Mouse (Mus musculus): ENCODE measurements around the gene Aanat. TPM values are rescaled to one million over a fixed set of nuclear protein-coding genes. Genes with fewer than 3 reads are reported as not detected.

Aanat gene
- polyA plus RNA-seq, 1 experiment from 2014 or later: not detected

GRCm38 (mm10) chr11:116642681-116643578 is 56.7 kb downstream of the Aanat start:
- Histone ChIP-seq H3K27me3 (no peaks in the 10 kb centered on the region), H3K4me3 (peak overlapping the region; percentile 28), H3K4me2 (replicated peaks) (peak overlapping the region; percentile 65), H3K9ac (no peak overlapping the region; the same call in none of the 2 replicates), H3K27ac (no peak overlapping the region), H3K9me3 (no peaks in the 10 kb centered on the region), H3K36me3 (no peaks in the 10 kb centered on the region), H3K4me1 (peaks cover 43% of the 10 kb centered on the region)
- peak; percentile 49 for ATAC-seq (ENCODE audit: low FRiP score, low read depth)
- WGBS: 34% methylated on average over 14 of the region's 14 CpGs

- H3K4me2 ChIP-seq (replicated peaks): peak overlapping the region; percentile 65
- peak overlapping the region; percentile 28 for H3K4me3 ChIP-seq
- no peaks in the 10 kb centered on the region for H3K27me3 ChIP-seq
- ATAC-seq (ENCODE audit: low FRiP score, low read depth): 0 out of 2 replicates have a peak, but pooled peaks have one; percentile 10
- peaks cover 51% of the 10 kb centered on the region for H3K4me1 ChIP-seq
- WGBS: 8% methylated on average over 19 of the region's 19 CpGs
- H3K9ac ChIP-seq: peak overlapping the region; percentile 9
- H3K27ac ChIP-seq: no peak overlapping the region
- H3K36me3 ChIP-seq: no peaks in the 10 kb centered on the region
- no peaks in the 10 kb centered on the region for H3K9me3 ChIP-seq
These were observed 57.5 kb downstream of the Aanat start for GRCm38 (mm10) chr11:116643579-116644224.

DNA sequence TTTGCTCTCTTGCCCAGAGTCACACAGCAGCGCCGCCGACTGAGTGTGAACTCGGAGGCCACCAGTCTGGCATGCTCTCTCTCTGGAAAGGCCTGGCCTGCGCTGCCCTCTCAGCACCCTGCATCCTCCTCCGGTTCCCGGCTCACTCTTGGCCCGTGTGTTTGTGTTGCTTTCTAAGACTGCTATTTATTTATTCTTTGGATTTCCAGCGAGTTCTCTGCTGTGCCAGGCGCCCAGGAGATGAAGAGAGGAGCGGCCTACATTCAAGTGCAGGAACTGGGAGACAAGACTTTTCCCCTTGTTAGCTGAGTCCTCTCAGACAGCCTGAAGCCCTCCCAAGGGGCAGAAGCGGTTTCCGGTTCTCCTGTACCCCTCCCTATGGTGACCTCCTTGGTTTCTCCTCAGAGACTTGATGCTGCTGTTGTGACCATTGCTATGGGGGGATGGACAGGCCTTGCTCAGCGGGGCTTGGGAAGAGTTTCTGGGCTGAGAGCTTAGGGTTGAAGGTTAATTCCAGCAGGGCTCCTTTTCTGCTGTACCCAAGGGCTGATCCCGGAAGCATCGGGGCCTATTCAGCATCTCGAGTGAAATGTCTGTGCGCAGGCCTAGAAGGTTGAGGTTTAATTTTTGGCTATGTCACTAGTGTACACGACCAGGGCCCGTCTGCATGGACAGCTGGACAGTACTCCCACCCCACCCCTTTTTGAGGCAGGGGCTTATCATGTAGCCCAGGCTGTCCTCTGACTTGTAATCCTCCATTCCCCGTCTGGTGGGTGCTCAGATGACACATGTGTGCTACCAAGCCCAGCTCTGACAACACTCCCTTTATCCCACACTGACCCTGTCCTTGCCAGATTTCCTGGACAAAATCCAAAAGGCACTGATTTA is 58.2 kb downstream of the Aanat start:
- Histone ChIP-seq H3K4me3 (no peak overlapping the region), H3K4me1 (peaks cover 57% of the 10 kb centered on the region), H3K9ac (0 out of 2 replicates have a peak overlapping the region, but pooled peaks have one; percentile 9), H3K9me3 (no peaks in the 10 kb centered on the region), H3K27me3 (peaks cover 2% of the 10 kb centered on the region; the same call in 1 of the 2 replicates), H3K27ac (no peak overlapping the region), H3K4me2 (replicated peaks) (peak overlapping the region; percentile 65), H3K36me3 (no peaks in the 10 kb centered on the region)
- no peak for ATAC-seq (ENCODE audit: low FRiP score, low read depth)
- WGBS: 43% methylated on average over 21 of the region's 21 CpGs

DNA sequence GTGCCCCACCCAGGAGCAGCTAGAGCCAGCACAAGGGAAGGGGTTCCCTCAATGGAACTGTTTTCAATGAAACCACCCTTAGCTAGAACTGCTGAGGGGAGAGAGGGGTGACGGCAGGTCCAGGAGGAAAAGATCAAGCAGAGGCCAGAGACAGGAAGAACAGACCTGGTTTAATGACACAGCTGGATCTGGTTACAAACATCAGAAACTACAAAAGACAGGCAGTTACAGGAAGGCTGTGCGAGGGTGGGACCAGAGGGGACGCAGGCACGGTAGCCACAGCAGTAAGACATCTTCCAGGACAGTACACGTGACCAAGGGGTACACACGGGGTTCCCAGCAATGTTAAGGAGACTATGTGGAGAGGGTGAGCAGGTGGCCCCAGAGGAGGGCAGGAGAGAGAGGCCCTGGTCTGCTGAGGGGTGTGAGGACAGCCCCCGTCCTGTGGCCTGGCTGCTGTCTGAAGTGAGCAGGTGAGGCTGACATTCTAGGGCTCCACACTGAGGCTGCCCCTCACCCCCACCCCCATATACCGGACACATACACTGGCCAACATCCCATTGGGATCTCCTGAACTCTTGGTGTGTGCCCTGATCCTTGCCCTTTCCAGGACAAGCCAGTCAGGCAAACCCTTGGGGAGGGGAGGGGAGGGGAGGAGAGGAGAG is 59.3 kb downstream of the Aanat start:
- WGBS: 17% methylated on average over 8 of the region's 8 CpGs
- Histone ChIP-seq H3K9me3 (no peaks in the 10 kb centered on the region), H3K4me2 (replicated peaks) (no peak overlapping the region), H3K27me3 (peaks cover 2% of the 10 kb centered on the region; the same call in 1 of the 2 replicates), H3K9ac (no peak overlapping the region), H3K27ac (no peak overlapping the region), H3K4me3 (no peak overlapping the region), H3K36me3 (no peaks in the 10 kb centered on the region), H3K4me1 (peaks cover 57% of the 10 kb centered on the region)
- no peak for ATAC-seq (ENCODE audit: low FRiP score, low read depth)

DNA sequence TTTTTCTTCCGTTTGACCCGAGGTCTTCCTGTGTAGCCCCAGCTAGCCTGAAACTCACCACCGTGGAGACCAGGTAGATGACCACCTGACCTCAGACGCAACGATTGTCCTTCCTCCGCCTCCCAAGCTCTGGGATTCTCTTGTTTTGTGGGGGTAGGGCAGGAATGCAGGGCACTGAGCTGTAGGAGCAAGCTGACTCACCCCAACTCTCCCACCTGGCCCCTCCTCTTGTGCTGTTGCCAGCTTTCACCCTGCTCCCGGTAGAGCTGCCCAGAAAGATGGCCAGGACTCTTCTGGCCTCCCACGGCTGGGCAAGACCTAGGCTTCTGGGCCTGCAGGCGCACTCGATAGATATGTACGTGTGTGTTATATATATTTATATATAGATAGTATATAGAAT is 59.9 kb downstream of the Aanat start:
- Histone ChIP-seq H3K4me2 (replicated peaks) (no peak overlapping the region), H3K27ac (no peak overlapping the region)
- ATAC-seq (ENCODE audit: low FRiP score, low read depth): no peak

DNA sequence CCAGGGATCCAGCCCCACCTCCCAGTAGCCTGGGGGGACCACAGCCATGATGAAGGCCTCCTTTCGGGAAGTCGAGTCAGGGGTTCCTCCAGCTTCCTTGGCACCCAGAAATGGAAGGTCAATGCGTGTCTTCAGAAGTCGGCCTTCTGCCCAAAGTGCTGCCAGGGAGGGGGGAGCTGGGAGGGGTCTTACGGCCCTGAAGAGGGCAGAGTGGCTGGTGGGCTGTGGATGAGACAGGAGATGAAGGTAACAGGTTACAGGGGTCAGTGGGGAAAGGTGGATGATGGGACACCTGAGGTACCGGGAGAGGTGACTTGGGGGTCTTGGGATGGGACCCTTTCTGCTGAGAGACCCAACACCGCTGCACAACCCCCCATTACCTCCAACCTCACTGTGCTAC is 60.5 kb downstream of the Aanat start:
- Histone ChIP-seq H3K4me2 (replicated peaks) (no peak overlapping the region), H3K4me3 (no peak overlapping the region), H3K9me3 (no peaks in the 10 kb centered on the region), H3K9ac (no peak overlapping the region), H3K27ac (no peak overlapping the region; the same call in 1 of the 2 replicates), H3K4me1 (peaks cover 57% of the 10 kb centered on the region), H3K36me3 (no peaks in the 10 kb centered on the region), H3K27me3 (peaks cover 5% of the 10 kb centered on the region; the same call in 1 of the 2 replicates)
- WGBS: 81% methylated on average over 7 of the region's 7 CpGs
- ATAC-seq (ENCODE audit: low FRiP score, low read depth): no peak

More for the DNA sequence above, 59.9 kb downstream of the Aanat start:
- Histone ChIP-seq H3K36me3 (no peaks in the 10 kb centered on the region), H3K4me1 (peaks cover 57% of the 10 kb centered on the region), H3K9me3 (no peaks in the 10 kb centered on the region), H3K9ac (no peak overlapping the region), H3K27me3 (peaks cover 2% of the 10 kb centered on the region; the same call in 1 of the 2 replicates), H3K4me3 (no peak overlapping the region)
- WGBS: 54% methylated on average over 11 of the region's 11 CpGs

Other genes with a start within 250 kb of the Aanat start
- gene Rnf157, start 173.4 kb upstream of the Aanat start, polyA plus RNA-seq (2015; fragmentation: Nextera tagmentation; extraction: Ambion mirVana): 18.6 and 18.7 TPM in 2 replicates
- 28.2 and 30.2 TPM in 2 replicates for gene Ubald2, start 152.3 kb upstream of the Aanat start, polyA plus RNA-seq (2015; fragmentation: Nextera tagmentation; extraction: Ambion mirVana)
- 0.17 and 0.24 TPM in 2 replicates for gene Qrich2, start 120.2 kb upstream of the Aanat start, polyA plus RNA-seq (2015; fragmentation: Nextera tagmentation; extraction: Ambion mirVana)
- 189 and 199 TPM in 2 replicates for gene Prpsap1, start 92.2 kb upstream of the Aanat start, polyA plus RNA-seq (2015; fragmentation: Nextera tagmentation; extraction: Ambion mirVana)
- 2.3 and 2.9 TPM in 2 replicates for gene Sphk1, start 55.5 kb upstream of the Aanat start, polyA plus RNA-seq (2015; fragmentation: Nextera tagmentation; extraction: Ambion mirVana)
- gene Ube2o, start 5.0 kb upstream of the Aanat start, polyA plus RNA-seq (2015; fragmentation: Nextera tagmentation; extraction: Ambion mirVana): 10.3 and 12.1 TPM in 2 replicates
- 4.0 and 5.1 TPM in 2 replicates for gene Rhbdf2, start 40.6 kb downstream of the Aanat start, polyA plus RNA-seq (2015; fragmentation: Nextera tagmentation; extraction: Ambion mirVana)
- 0.56 and 0.83 TPM in 2 replicates for gene Prcd, start 67.1 kb downstream of the Aanat start, polyA plus RNA-seq (2015; fragmentation: Nextera tagmentation; extraction: Ambion mirVana)
- 6.0 and 7.2 TPM in 2 replicates for gene Cygb, start 67.9 kb downstream of the Aanat start, polyA plus RNA-seq (2015; fragmentation: Nextera tagmentation; extraction: Ambion mirVana)
- gene St6galnac1, start 189.1 kb downstream of the Aanat start, polyA plus RNA-seq (2015; fragmentation: Nextera tagmentation; extraction: Ambion mirVana): not detected in 2 replicates
- gene Mxra7, start 241.6 kb downstream of the Aanat start, polyA plus RNA-seq (2015; fragmentation: Nextera tagmentation; extraction: Ambion mirVana): 17.1 and 20.2 TPM in 2 replicates

Measured in limb, embryonic 13.5 days (tissue).